Mouse (Mus musculus) liver, embryonic 14.5 days (tissue): ENCODE measurements around the gene Rex1bd.

Experiments used
- CTCF ChIP-seq: IDR thresholded peaks from 2 replicates; pipeline ENCODE4 v1.5.1; 2016; ENCODE audit warnings: antibody characterized with exemption, low read depth, control low read depth
- EP300 ChIP-seq: IDR thresholded peaks from 2 replicates; pipeline ENCODE4 v1.6.1; 2016; ENCODE audit warnings: antibody characterized with exemption, low read depth

- TF ChIP-seq CTCF (no peak), EP300 (0 out of 2 replicates have a peak, but pooled peaks have one; percentile 17)
These were observed 3.8 kb upstream of the Rex1bd start, which contains the start of gene Uba52 for GRCm38 (mm10) chr8:70510228-70510915.
